8 mouse cellular contexts compared by ENCODE assay signal in genomic region chr4:32304221-32304703, GRCm38 (mm10).
A peak's percentile ranks its signal among the peaks of the same experiment; 100 is the strongest.
DNase-seq lines count a peak whose midpoint lies in the region; ATAC-seq and TF ChIP-seq lines count a peak whose summit lies in the region.

No protein-coding gene starts in this region.

- H3K4me2 ChIP-seq in hindbrain, embryonic 12.5 days (replicated peaks) = peak overlapping the region; percentile 40
- H3K4me2 ChIP-seq in liver, embryonic 16.5 days (ENCODE audit: low read depth, low read length) = peak overlapping the region; percentile 24; the same call in 1 of the 2 replicates

- H3K36me3 ChIP-seq in hindbrain, embryonic 12.5 days = no peaks in the 10 kb centered on the region
- no peaks in the 10 kb centered on the region for H3K36me3 ChIP-seq in liver, embryonic 16.5 days (ENCODE audit: control insufficient read depth, insufficient read depth)

- TF ChIP-seq POLR2A in olfactory bulb, adult 2 months (IDR thresholded peaks at IDR 0.05; ENCODE audit: insufficient read depth, low read depth, low read length) = no peak

- TF ChIP-seq CTCF in olfactory bulb, adult 2 months (IDR thresholded peaks at IDR 0.05; ENCODE audit: insufficient read depth, low read depth, low read length) = no peak

- no peak overlapping the region for H3K4me3 ChIP-seq in hindbrain, embryonic 12.5 days
- H3K4me3 ChIP-seq in liver, embryonic 16.5 days (ENCODE audit: low read depth, low read length) = no peak overlapping the region
- no peak overlapping the region for H3K4me3 ChIP-seq in olfactory bulb, adult 2 months (ENCODE audit: insufficient read depth, low read depth, low read length)

- peak overlapping the region; percentile 37 for H3K9ac ChIP-seq in hindbrain, embryonic 12.5 days
- H3K9ac ChIP-seq in liver, embryonic 16.5 days (ENCODE audit: low read depth, low read length) = no peak overlapping the region

- H3K4me1 ChIP-seq in hindbrain, embryonic 12.5 days = peaks cover 62% of the 10 kb centered on the region
- peaks cover 23% of the 10 kb centered on the region for H3K4me1 ChIP-seq in liver, embryonic 16.5 days (ENCODE audit: control insufficient read depth, low read depth, low read length)
- peaks cover 19% of the 10 kb centered on the region for H3K4me1 ChIP-seq in olfactory bulb, adult 2 months (ENCODE audit: control insufficient read depth, insufficient read depth, low read length)

- 6% methylated on average over 6 of the region's 6 CpGs for WGBS in hindbrain, embryonic 12.5 days
- 21% methylated on average over 6 of the region's 6 CpGs for WGBS in liver, embryonic 16.5 days (ENCODE audit: insufficient replicate concordance)
- 43% methylated on average over 6 of the region's 6 CpGs for whole genome bisulfite sequencing in olfactory bulb, adult 2 months

- H3K9me3 ChIP-seq in hindbrain, embryonic 12.5 days (replicated peaks) = no peaks in the 10 kb centered on the region
- no peaks in the 10 kb centered on the region for H3K9me3 ChIP-seq in liver, embryonic 16.5 days (replicated peaks; ENCODE audit: control insufficient read depth, low read length)

- ATAC-seq in hindbrain, embryonic 12.5 days (ENCODE audit: low FRiP score) = peak; percentile 62
- peak; percentile 82 for ATAC-seq in liver, embryonic 16.5 days (ENCODE audit: low read depth)

- peak overlapping the region; percentile 92 for H3K27ac ChIP-seq in hindbrain, embryonic 12.5 days
- H3K27ac ChIP-seq in liver, embryonic 16.5 days (ENCODE audit: low read length) = peak overlapping the region; percentile 71
- peak overlapping the region; percentile 28; the same call in 1 of the 2 replicates for H3K27ac ChIP-seq in olfactory bulb, adult 2 months (ENCODE audit: insufficient read depth, low read depth, low read length)

- H3K27me3 ChIP-seq in hindbrain, embryonic 12.5 days = no peaks in the 10 kb centered on the region
- no peaks in the 10 kb centered on the region for H3K27me3 ChIP-seq in liver, embryonic 16.5 days (ENCODE audit: control insufficient read depth, insufficient read depth, low read depth, low read length)

- peak; percentile 40 for DNase-seq in cerebellum, adult 11-12 months
- DNase-seq in cerebellum, adult 11 months = no peak
- DNase-seq in cerebellum, postnatal 10 days = peak; percentile 33 to 41
- no peak for DNase-seq in spleen, adult 12 weeks (ENCODE audit: low spot score)
- DNase-seq in left cerebral cortex, adult 18-20 months (ENCODE audit: low spot score in 2 of 2) = no peak

Comparison
In these comparisons a context has a peak if more than half of its experiments do, and no peak if none do; other contexts are left out.
1. DNase-seq: peak in cerebellum, adult 11-12 months (single experiment) and cerebellum, postnatal 10 days (2 of 2); none in cerebellum, adult 11 months (single experiment), spleen, adult 12 weeks (single experiment) and left cerebral cortex, adult 18-20 months (0 of 2).
2. H3K27ac ChIP-seq: peak in every context shown above with its lines; median percentile 92 in hindbrain, embryonic 12.5 days; 71 in liver, embryonic 16.5 days; 28 in olfactory bulb, adult 2 months.